Mouse (Mus musculus) liver, embryonic 14.5 days (tissue): ENCODE results near the gene Acsm5.

Experiments
- CTCF ChIP-seq: IDR thresholded peaks from 2 replicates; pipeline ENCODE4 v1.5.1; 2016; ENCODE audit warnings: antibody characterized with exemption, low read depth, control low read depth
- EP300 ChIP-seq: IDR thresholded peaks from 2 replicates; pipeline ENCODE4 v1.6.1; 2016; ENCODE audit warnings: antibody characterized with exemption, low read depth

DNA sequence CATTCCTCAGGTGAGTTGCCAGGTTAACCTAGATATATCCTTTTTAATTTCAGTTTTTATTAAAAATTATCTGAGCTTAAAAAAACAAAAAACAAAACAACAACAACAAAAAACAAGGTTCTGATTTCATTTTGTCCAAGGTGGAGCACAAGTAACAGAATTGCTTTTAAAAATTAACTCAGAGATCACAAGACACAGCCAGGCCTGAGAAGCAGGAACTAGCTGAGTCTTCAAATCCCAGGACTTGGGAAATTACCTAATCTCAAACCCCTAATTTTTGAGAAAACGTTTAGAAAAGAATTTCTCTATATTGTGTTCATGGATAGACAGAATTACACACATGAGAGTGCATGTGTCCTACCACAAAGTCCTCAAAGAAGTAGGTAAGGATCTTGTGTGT, 13.7 kb downstream of the Acsm5 start:
- no peak for TF ChIP-seq EP300
- TF ChIP-seq CTCF, result no peak
